Mouse (Mus musculus): Measurements from ENCODE around the gene Adamts18. TPM values are rescaled to one million over a fixed set of nuclear protein-coding genes. Genes with fewer than 3 reads are reported as not detected.
A peak's percentile ranks its signal among the peaks of the same experiment; 100 is the strongest.

Gene Adamts18
- polyA plus RNA-seq, 2 experiments from 2014 or later: 0.24 TPM; not detected in 1

- no peak for ATAC-seq
These were observed 95.4 kb downstream of the Adamts18 start for GRCm38 (mm10) chr8:113753153-113753552.

DNA sequence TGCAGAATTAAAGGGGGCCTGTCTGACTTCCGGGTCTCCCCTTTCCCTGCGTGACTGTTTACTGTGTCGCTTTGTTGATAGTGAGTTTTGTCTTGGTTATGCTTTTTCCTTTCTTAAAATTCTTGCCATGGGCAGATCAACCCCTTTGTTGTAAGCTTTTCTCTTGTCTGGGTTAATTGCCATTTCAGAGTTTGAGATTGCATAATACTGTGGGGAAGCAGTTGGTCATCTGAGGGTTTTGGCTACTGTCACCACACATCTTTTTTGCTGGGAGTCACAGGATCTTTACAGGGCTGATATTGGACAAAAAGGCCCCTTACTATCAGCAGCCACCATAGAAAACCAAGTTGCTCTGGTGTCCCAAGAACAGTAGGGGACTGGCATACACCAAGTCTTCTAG lies 96.2 kb downstream of the Adamts18 start:
- ATAC-seq: no peak

DNA sequence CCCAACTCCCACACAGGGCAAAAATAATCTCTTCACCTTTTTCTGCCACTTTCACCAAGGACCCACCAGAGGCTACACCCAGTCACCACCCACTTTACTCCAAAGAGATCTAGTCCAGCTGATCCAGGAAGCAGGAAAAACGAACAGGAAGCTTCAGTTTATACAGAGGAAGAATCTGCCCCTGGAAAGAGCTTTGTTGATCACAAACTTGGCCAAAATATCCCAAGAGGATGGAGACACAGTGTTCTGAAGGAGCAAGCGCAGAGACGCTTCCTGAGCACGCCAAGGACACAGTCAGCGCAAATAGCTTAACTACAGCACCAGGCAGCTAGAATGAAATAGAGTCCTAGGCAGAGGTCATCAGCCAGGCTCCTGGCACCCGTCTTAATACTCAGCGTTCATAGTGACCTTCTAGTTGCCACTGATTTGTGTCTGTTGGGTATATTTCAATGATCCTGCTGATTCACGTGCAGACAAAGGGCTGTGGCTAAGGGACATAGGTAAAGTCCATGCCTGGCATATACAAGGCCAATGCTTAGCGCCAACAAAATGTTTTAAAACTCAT lies 113.0 kb downstream of the Adamts18 start:
- no peak for ATAC-seq

DNA sequence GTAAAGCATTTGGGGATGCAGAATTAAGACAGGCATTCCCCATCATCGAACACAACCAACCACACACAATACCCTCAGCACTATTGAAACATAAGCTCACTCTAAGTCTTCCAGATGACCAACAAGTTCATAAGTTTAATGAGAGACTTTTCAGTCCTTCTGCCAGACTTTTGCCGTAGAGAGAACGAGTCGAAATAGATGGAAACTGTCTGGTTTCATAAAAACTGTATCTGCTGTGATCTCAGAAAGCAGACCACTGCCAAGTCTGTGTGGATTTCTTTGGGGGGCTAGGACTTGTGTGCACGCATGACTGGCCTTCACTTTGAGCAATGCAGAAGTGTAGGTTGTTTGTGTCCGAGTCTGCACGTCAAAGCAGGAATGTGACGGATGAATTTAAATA lies 123.2 kb downstream of the Adamts18 start:
- ATAC-seq: no peak

DNA sequence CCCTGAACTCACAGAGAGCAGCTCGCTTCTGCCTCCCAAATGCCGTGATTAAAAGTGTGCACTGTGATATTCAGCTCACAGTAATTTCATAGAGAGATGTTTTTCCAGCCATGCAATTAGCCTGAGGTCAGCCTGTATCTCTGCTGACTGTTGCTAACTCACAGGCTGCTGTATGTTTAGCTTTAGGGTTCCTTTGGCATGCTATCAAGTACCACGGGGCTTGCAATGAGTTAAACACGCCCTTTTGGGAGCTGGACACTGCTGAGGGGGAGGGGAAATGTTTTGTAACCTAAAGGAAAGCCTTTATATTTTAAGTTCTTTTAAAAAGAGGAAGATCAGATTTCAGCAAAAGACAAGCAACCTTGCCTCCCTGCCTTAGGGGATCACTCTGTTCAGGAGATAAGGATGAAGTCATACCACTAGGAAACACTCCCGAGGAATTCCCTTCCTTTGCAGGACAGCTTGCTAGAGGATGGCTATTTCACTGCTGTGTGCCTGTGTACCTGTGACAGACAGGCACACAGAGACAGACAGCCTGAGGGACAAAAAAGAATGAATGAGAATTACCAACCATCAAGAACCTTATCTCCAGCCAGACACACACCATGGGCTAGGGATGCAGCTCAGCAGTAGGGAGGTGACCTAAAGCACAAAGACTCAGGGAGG lies 124.5 kb downstream of the Adamts18 start:
- no peak for ATAC-seq

GRCm38 (mm10) chr8:113721459-113721858 lies 127.1 kb downstream of the Adamts18 start:
- no peak for ATAC-seq

DNA sequence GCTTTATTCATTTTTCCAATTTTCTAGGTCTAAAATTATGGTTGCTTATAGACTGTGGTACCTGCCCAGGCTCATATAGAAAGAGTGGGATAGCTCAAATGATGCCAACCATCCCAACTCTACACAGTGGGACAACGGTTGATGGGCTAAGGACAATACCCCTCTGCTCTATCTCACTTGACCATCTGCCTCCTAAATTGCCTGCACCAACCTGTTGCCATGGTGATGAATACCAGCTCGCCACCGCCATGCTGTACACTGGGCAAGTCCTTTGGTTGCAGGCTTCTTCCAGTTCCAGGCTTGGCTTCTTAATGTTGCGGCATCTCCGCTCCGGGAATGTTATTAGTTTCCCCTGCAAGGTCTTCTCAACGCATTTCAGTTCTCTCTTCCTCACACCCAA lies 143.6 kb downstream of the Adamts18 start:
- no peak for ATAC-seq

DNA sequence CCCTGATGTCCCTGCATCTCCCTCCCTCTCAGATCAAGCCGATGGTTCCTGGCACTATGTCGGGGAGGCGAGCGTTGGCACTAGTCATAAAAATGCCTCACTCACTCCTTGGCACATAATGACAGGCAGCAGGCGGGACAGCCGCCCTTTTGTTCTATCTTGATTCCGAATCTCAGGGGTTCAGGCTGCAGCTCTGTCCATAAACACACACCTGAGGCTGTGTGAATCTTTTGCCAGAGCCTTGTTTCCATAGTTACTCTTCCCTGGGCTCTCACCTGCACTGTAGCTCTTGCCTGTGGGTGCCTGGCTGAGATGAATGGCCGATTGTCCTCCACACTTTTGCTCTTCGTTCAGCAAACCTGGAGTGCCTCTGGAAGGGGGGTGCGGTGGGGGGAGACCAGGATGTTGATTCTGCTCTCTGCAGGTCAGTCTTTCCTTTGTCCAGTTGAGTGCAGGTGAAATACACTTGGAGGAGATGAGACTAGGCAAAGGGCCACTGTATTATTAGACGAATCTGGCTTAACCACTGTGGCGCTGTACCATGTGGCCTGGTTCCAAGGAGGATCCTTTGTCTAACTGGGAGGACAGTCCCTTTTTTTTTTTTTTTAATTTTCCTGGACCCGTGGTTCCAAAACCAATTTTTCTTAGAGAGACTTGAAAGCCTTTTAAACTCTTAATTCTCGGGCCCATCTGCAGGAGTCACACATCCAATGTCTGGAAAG lies 156.8 kb downstream of the Adamts18 start:
- ATAC-seq: no peak

DNA sequence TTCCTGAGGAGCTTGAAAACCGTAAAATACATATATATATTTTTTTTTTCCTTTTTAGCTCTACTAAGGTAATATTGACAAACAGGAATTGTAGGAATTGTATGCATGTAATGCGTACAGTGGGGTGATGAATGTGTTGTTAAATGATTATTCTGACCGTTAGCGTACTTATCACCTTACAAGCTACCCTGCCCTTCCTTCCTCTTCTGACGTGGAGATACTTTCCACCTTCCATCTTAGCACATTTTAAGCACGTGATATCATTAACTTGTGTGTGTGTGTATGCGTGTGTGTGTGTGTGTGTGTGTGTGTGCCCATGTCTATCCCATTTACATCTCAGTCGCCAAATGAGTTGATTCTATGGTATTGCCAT lies 160.0 kb downstream of the Adamts18 start:
- ATAC-seq: no peak

DNA sequence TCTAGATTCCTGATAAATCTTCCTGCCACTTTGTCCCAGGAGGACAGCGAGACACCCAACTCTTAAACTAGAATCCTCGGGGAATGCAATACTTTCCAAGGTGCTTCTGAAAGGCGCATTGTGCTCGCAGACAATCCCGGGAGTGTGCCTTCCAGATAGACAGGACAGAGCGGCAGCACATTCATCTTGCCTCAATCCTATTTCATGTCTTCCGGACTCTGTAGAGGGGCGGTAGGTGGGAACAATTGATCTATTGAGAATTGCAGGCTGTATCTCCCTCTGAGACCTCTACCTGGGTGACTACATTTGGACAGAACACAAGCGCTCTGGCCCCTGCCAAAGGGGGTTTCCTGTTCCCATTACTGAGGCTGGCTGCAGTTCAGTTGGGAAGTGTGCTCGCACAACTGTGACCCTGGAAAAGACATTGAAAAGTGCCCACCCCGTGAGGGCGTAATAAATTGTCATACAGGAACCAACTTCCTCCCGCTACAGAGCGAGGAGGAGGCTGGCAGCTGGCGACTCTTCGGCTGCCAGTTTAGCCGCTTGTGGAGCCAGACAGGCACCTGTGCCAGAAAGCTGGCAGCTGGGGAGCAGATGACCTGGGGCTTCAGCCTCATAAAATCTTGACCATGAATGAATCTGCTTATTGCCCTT lies 160.5 kb downstream of the Adamts18 start:
- ATAC-seq: no peak

DNA sequence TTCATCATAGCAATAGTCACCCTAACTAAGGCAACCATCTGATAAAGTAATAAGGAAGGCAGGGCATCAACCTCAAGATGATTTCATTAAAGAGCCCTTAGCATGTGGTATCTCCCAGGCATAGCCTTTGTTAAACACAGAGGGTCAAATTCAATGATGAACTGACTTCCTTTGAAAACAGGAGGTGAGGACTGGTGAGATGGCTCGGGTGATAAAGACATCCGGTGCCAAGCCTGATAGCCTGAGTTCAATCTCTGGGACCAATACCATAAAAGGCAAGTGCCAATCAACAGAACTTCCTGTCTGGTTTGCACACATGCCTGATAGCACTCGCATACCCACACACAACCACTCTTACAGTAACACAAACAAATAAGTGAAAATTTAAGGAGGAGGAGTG lies 169.2 kb downstream of the Adamts18 start:
- ATAC-seq: peak; percentile 89

DNA sequence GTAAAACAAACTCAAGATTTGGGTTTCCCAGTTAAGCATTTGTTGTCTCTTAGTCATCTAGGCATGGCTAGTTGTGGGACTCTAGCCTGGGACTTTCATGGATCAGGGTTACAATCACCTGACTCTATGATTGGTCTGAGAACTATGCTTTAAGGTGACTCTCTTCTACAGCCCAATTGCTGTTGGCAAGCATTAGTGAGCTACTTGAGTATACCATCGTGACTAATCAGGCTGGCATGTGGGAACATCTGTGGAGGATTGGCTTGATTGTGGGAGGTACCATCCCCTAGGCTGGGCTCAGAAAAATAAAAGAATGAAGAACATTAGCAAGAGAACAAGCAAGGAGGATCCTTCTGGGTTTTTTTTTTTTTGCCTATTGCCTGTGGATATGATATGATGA lies 171.7 kb downstream of the Adamts18 start:
- ATAC-seq: no peak

GRCm38 (mm10) chr8:113675281-113675680 lies 173.3 kb downstream of the Adamts18 start:
- no peak for ATAC-seq

DNA sequence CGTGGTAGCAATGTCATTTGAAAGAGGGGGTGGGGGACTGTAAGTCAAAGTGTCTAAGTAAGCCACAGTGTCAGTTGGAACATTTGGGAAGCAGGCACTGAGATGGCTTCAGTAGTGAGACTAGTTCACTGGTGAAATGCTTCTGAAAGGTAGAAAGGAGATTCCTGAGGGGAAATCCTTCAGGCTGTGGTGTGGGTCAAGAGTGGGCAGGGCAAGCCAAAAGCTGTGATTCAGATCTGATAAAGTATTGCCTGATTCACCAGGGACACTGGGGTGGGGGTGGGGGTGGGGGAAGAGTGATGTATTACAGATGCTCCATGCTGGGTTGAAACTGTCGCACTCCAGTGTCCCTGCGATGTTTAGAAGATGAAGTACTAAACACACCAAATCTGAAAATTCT lies 173.9 kb downstream of the Adamts18 start:
- ATAC-seq: no peak

- ATAC-seq: no peak
These were observed 175.2 kb downstream of the Adamts18 start for GRCm38 (mm10) chr8:113673300-113673699.

DNA sequence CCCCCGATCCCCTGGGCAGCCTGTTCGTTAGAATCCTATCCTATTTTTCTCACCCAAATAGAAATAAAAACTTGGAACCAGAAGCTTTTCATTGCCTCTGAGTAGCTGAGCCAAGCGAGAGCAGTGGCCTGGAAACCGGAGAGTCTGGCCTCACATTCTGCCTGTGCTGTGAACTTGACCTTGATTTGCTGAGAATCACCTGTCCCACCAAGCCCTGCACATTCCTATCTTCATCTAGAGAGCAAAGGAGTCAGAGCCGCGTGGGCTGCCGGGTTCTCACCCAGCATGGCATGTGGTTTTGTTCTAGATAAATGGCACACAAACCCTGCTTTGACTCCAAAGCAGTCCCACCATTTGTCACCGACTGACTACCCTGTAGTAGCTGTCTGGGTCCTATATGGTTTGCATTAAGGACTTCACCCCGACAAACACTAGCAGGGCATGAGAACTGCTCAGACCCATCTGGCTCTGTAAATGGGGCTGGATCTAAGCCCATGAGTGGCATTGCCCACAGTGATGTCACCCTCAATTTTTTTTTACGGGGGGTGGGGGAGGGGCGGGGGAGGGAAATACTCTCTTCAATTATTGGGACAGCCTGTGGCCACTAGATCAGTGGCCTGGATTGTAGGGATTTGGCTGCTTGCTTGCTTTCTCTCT lies 175.8 kb downstream of the Adamts18 start:
- ATAC-seq: no peak

DNA sequence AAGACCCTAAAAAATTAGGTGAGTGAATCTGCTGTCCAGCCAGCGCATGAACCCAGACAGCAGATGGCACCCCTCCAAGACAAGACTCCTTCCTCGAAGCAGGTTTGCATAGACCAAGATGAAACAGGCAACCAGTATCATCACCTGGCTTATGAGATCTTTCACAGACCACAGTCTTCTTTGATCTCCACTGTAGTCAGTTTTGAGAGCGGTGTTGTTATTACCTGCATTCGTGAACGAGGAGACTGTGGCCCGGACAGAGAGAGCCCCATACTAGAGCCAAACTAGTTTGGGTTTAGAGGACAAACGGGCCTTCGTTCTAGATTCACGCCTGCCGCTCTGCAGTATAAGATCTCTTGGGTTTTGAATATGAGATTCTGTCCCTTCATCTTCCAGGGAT lies 178.6 kb downstream of the Adamts18 start:
- ATAC-seq: peak; percentile 10

- ATAC-seq: no peak
These were observed 181.7 kb downstream of the Adamts18 start for GRCm38 (mm10) chr8:113666714-113667432.

DNA sequence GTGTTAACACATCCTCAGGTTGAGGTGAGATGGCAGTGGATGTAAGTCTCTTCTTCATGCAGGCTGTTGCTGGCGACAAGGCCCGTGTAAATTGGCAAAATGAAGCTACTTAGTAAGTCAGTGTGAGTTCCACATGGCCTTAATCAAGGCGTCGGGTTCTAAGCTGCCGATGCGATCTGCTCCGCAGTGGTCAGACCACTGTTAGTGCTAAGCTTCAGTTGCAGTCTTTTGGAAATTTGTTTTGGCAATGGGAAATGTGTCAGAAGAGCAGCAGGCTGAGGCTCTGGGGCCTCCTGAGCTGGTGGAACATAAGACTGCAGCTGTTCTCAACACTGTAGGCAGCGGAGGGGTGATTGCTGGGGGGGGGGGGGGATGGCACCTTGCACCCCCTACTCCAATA lies 182.6 kb downstream of the Adamts18 start:
- no peak for ATAC-seq

DNA sequence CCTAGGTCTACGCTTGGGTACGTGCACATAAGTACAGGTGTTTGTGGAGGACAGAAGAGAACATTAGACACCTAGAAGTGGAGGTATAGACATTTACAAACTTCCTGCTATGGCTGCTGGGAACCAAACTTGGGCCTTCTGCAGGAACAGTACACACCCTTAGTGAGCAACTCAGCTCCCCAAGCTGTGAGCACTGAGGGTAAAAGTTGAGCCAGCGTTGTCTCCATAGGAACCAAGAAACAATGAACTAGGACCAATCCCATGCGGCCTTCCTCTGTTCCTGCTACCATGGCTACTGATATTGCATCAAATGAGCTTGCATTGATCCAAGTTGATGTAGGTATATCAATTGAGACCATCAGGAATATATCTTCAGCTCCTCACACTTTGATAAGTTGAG lies 183.5 kb downstream of the Adamts18 start:
- no peak for ATAC-seq

GRCm38 (mm10) chr8:113664544-113664943 lies 184.0 kb downstream of the Adamts18 start:
- ATAC-seq: peak; percentile 93

DNA sequence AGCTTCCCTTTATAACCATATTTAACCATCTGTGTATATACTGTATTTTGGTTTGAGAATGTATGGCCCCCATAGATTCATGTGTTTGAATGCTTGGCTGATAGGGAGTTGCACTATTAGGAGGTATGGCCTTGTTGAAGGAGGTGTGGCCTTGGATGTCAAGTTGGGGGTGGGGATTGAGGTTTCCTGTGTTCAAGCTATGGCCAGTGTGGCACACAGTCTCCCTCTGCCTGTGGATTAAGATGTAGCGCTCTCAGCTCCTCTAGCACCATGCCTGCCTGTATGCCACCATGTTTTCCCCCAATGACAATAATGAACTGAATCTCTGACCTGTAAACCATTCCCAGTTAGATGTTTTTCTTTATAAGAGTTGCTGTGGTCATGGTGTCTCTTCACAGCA lies 188.4 kb downstream of the Adamts18 start:
- ATAC-seq: no peak

Measured in activated CD4-positive, CD25-positive, alpha-beta regulatory T cell, adult 4 months (primary cell).